Mouse (Mus musculus) ZHBTc4 (cell line): ENCODE measurements around the gene Numbl.

Experiments used
- DNase-seq: peaks from one replicate; pipeline ENCODE4 v3.0.0-alpha.2; 2011; ENCODE audit warnings: low read depth, low spot score

Gene Numbl

DNA sequence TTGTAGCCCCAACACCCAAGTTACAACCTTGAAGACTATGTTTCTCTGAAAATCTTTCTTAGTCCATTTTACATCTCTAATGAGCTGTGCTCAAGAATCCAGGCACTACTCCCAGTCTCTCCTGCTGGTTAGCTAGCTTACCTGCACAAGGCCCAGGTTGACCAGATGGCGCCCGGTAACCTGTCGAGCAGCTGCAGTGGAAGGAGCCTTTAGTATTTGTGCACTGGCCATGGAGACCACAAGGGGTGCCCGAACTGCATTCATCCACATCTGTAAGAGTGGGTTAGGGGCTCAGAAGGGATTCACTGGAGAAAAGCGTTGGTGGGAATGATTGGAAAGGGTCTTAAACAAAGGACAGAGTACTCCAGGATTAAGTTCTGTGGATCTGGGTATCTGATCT is 64.8 kb downstream of the Numbl start:
- DNase-seq = no peak

GRCm38 (mm10) chr7:27324161-27324560 is 65.9 kb downstream of the Numbl start:
- DNase-seq = no peak

DNA sequence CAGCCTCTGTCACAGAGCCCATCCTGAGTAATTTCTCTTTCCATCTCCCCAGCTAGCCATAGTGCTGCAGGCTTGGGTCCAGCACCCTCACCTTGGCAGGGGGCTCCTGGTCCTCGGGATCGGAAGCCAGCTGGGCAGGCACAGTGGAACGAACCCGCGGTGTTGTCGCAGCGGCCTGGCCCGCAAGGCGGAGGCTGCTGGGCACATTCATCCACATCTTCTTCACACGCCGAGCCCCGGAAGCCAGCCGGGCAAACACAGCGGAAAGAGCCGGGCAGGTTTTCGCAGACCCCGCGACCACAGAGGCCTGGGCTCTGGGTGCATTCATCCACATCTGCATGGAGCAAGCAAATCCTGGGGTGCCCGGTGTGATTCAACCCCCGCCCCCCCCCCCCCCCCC is 66.7 kb downstream of the Numbl start:
- DNase-seq = no peak

DNA sequence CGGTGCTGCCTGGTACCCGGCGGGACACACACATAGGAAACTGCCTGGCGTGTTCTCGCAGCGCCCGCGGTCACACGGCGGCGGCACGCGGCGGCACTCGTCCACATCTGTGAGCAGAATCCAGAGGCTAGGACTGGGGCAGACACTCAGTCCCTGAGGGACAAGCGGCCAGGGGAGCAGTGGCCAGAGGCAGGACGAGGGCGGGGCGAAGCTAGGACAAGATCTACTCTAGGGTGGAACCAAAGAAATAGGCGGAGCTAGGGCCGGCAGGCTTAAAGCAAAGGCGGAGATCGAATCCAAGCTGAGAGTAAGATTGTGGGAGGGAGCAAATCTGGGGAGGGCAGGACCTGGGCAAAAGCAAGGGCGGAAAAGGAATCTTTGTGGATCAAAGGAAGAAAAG is 67.5 kb downstream of the Numbl start:
- DNase-seq = peak; percentile 91

DNA sequence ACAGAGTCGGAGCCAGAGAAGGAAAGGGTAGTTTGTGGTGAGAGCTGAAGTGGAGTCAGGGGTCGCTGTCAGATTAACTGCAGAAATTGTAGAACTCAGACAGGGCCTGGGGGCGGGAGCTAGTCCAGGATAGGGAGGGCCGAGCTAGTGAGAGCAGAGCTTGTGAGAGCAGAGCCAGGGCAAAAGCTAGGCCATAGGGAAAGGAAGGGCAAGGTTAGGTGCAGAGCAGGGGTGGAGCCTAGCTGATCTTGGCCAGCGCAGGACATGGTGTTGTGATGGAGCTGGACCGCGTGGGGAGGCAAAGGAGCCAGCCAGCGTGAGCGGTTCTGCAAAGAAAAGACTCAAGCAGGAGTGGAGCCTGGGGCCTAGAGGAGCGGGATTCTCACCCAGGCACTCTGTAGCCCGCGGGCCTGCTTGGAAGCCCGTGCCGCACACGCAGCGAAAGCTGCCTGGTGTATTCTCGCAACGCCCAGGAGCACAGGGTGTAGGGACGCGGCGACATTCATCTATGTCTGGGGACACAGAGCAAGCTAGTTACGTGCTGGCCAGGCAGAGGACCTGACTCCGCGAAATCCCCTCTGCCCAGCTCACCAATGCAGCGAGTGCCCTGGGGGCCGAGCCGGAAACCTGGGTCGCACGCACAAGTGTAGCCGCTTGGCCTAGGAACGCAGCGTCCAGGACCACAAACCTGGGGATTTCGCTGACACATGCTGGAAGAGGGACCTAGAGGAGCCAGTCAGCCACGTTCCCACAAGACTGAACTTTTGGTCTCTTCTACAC is 68.1 kb downstream of the Numbl start:
- peak; percentile 89 for DNase-seq

DNA sequence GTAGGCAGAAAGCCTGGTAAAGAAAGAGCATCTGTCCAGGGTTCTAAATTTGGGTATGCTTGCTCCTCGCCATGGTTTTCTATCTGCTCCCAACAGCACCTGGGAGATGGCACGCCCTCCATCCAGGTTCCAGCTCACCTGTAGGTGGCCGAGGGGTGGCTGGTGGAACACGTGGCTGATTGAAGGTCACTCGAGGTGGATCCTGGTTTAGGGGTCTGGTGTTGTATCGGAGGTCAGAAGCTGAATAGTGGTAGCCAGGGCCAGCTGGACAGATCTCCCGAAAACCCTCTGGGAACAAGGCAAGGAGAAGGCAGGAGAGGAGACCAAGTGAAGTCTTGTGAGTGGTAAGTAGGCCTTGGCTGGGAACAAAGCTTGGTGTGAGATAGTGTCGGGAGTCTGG is 69.3 kb downstream of the Numbl start:
- DNase-seq = no peak

- peak; percentile 66 for DNase-seq
Observed at GRCm38 (mm10) chr7:27328161-27328560, 69.9 kb downstream of the Numbl start.

DNA sequence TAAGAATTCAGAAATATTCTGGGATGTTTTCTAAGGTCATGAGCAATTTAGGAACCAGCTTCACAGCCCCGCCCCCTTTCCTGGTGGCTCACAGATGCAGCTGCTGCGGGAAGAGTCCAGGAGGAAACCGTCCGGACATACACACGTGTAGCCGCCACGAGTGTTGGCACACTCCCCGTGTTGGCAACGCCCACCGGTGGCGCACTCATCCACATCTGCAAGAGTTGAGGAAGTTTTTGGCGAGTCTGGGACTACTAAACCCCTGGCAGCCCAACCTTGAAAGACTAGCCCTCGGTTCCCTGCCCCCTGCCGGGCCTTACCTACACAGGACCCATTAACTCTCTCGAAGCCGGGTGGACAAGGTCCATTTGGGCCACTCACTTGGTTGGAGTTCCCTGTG is 70.4 kb downstream of the Numbl start:
- peak; percentile 50 for DNase-seq

DNA sequence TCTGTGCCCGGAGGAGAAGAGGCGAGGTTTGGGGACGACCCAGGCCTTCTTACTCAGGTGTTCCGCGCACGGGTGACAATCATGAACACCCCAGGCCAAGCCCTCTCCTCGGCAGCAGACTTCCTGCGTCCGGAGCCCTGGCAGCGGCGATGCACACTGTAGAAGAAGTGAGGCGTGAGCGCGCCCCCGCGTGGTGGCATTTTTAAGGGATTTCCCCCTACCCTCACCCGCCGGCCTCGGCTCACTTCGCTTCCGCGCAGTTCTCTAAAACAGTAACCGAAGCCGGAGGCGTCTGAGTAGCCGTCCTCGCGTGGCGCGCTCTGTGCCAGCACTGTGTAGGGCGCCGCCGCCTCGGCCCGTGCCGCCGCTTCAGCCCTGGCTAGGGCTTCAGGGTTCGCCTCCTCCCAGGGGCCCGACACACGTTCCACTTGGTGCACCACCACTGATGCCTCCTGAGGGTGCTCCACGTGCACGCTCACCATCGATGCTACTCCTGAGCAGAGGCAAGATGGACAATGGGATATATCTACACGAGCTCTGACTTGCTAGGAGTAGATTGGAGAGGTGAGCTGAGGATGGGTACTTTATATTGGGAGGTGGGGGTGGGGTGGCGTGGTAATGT is 71.2 kb downstream of the Numbl start:
- DNase-seq = peak; percentile 93

DNA sequence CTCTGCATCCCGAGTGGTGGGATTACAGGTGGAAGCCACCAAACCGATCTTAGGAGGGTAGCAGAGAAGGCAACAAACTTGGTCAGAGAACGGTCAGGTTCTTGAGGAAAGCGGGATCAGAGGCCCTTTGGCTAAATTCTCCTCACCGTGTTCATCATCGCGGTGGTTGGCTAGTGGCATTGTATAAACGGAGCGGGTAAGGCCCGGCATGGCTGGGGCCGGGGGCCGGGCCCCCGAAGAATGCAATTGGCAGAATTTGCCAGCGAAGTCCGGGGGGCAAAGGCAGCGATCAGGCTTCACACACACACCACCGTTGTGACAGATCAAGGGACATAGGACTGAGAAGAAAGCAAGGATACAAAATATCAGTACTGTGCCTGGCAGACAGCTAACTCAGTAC is 71.7 kb downstream of the Numbl start:
- no peak for DNase-seq

- peak; percentile 99 for DNase-seq
Observed at GRCm38 (mm10) chr7:27330709-27331540, 72.7 kb downstream of the Numbl start.

- peak; percentile 78 for DNase-seq
Observed at GRCm38 (mm10) chr7:27331541-27331851, 73.3 kb downstream of the Numbl start.
